Mouse (Mus musculus): ENCODE measurements around the gene Nagk.
A peak's percentile ranks its signal among the peaks of the same experiment; 100 is the strongest.

The Nagk gene

DNA sequence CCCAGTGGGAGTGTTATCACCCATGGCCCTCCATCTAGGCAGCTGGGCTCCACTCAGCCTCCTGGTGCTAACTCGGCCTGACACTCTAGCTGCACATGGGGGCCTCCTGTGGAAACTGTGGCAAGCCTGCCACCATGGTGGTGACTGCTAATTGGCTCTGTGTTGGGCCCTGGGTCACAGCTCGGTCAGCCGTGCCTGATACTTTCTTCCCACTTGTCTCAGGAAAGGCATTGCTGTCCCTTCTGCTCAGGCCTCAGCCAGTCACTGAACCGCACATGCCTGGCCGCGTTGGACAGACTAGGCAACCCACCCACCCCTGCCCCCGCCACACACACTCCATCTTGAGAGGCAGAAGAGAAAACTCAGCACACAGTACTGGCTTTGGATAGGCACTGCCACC lies 6.2 kb upstream of the Nagk start:
- no peak for TF ChIP-seq GATA4 (IDR thresholded peaks at IDR 0.05; ENCODE audit: insufficient replicate concordance, low read length)

DNA sequence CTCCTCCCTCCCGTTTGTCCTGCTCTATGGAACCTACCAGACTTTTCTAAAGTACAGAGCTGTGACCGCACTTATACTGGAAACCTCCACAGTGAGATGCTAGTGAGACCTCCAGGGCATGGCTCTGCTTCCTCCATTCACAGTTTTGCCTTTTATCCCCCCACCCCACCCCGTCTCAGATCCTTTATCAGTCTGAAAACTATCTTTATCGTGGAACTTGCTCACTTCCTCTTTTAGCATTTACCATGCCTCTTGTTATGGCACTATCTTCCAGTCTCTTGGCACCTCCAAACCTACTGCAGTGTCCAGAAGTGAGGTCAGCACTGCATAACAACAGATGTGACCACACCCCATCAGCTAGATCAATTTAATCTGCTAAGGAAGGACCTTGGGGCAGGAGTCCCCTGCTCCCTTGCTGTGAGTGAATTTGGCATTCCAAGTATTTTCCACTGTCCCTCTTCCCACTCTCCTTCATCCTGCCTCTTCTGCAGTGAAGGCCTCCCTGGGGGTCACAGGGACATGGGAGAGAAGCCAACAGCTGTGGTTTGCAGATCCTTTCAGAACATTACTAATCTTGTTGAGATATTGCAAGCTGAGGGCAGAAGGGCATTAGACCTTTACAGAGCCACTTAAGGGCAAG lies 3.4 kb upstream of the Nagk start:
- no peak for TF ChIP-seq GATA4 (IDR thresholded peaks at IDR 0.05; ENCODE audit: insufficient replicate concordance, low read length)

DNA sequence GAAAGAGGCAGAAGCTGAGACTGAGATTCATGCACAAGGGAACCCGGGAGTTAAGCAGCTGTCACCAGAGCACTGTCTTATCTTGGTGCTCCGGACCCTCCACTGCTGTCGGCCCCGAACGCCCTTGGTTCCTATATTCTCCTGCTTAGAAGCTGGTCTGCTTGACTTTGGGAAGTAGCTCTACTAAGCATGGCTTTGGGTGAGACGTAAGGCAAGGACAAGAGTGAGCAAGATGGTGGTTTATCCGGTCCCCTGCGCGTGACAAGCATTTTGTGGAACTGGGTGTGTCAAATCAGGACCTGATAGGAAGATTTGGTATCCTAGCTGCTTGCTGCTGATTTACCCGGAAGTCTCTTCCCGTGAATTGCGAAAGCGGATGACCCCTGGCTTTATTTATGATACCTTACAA lies 714 bp downstream of the Nagk start:
- TF ChIP-seq GATA4 (IDR thresholded peaks at IDR 0.05; ENCODE audit: insufficient replicate concordance, low read length) = peak; percentile 60; the same call in 1 of the 2 replicates

DNA sequence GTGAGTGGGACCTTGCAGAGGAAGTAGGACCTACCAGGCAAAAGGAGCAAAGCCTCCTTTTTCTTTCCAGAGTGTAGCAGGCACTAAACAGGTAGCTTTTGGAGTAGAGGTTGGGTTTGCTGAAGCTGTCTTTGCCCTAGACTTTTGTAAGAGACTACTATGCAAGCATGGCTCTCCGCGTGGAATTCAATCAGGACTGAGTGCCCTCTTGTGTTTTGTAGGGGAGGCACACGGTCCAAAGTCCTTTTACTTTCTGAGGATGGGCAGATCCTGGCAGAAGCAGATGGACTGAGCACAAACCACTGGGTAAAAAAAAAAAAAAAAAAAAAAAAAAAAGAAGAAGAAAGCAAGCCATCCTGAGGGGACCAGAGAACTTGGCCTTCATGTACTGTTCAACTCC lies 1.9 kb downstream of the Nagk start:
- no peak for TF ChIP-seq GATA4 (IDR thresholded peaks at IDR 0.05; ENCODE audit: insufficient replicate concordance, low read length)

DNA sequence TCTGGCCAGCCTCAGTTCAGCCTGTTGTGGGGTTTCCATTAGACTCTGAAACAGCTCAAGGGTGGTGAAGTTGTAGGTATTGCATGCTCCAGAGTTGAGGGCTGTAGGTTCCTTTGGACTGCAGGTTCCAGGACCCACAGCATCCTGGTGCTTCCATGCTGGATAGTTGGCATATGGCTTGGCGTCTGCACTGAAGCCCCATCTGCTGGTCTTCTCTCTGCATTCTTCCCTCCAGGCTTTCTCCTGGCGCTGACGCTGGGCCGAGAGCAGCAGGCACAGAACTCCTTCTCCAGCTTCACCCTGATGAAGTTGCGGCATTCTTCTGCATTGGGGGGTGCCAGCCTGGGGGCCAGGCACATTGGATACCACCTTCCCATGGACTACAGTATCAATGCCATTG lies 7.3 kb downstream of the Nagk start:
- no peak for TF ChIP-seq GATA4 (IDR thresholded peaks at IDR 0.05; ENCODE audit: insufficient replicate concordance, low read length)

DNA sequence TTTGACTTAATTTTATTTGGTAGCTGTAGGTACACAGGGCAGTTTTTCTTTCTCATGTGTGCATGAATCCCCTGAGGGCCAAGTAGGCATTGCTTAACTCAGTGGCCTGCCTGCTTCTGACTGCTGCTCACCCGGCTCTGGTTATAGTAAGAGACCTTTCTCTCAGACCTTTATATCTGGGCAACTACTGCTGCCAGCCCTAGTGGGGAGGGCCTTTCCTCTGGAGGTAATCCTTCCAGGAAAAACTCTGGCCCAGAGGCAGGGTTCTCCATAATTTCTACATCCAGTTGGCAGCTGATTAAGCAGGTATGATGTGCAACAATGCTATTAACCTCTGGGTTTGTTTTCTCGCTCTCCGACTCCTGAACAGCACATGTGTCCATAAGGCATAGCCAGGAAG lies 8.1 kb downstream of the Nagk start:
- no peak for TF ChIP-seq GATA4 (IDR thresholded peaks at IDR 0.05; ENCODE audit: insufficient replicate concordance, low read length)

DNA sequence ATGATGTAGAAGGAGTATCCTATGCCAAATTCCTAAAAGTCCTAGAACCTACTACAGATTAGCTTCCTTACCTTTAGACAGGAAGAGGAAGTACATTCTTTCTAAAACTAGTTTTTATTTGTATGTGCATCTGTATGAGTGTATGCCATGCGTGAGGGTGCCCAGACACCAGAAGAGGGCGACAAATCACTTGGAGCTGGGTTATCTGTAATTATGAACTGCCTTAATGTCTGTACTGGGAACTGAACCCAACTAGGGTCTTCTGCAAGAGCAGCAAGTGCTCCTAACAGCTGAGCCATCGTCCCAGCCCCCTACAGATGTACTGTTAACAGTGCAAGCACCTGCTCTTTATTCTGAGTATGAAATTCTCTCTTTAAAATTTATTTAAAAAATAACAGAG lies 21.0 kb downstream of the Nagk start:
- no peak for TF ChIP-seq GATA4 (IDR thresholded peaks at IDR 0.05; ENCODE audit: insufficient replicate concordance, low read length)

DNA sequence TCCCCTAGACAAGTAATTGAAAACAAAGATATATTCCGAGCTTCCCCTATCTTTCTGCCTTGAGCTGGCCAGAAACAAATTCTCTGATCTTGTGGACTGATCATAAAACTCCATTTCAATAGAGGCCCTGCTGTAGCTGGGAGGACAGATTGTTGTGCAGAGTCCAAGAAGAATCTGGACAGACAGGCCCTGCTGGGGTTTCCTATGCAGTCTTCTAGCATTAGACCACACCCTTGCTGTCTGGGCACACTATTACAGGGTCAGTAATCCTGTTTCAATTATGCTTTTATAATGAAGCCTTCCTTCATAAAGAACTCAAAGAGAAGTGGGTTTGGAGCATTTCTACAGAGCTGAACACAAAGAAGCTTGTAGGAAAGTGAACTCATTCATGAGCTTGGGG lies 24.2 kb downstream of the Nagk start:
- no peak for TF ChIP-seq GATA4 (IDR thresholded peaks at IDR 0.05; ENCODE audit: insufficient replicate concordance, low read length)

DNA sequence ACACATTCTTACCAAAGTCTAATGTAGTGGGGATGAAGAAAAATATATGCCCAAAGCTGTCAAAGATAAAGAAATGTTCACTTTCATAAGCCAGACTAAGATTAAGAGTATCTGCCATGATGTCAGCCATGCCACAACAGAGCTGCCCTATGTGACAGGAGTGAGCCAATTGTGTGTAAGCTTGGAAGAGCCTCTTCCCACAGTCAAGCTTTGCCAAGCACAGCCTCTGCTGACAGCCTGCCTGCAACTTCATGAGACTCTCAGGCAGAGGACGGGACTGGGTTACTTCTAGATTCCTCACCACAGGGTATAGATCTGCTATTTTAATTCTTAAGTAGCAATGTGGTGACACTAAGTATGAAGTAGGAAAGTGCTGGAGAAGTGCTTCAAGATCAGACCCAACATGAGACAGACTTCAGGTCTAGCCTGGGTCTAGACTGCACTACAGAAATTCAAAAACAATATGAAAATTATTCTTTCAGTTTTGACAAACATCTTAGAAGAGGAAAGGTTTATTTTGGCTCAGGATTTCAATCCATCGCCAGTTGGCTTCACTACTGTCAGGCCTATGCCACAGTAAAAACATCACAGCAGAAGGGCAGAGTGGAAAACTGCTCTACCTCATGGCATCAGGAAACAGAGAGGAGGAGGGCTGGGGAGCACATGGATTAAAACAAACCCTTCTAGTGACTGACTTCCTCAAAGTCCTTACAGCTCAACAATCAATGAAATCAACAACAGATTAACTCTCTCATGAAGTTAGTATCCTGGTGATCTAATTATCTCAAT lies 26.1 kb downstream of the Nagk start:
- no peak for TF ChIP-seq GATA4 (IDR thresholded peaks at IDR 0.05; ENCODE audit: insufficient replicate concordance, low read length)

DNA sequence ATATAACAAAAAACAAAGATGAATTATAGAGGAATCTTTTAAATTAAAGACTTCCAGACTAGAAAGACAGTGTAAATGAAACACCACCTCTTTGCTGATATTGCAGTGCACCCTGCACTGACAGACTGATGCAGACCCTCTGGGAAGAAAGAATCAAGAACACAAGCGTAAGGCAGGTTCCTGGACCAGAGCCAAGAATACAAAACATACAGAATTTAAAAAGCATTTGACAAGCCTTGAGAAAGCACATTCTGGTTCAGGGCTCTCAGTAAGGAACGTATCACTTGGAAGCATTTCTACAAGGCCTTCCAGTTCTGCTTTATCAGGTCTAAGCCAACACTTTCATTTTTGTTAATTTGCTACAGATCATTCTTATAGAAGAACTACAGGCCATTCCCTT lies 27.1 kb downstream of the Nagk start:
- no peak for TF ChIP-seq GATA4 (IDR thresholded peaks at IDR 0.05; ENCODE audit: insufficient replicate concordance, low read length)

DNA sequence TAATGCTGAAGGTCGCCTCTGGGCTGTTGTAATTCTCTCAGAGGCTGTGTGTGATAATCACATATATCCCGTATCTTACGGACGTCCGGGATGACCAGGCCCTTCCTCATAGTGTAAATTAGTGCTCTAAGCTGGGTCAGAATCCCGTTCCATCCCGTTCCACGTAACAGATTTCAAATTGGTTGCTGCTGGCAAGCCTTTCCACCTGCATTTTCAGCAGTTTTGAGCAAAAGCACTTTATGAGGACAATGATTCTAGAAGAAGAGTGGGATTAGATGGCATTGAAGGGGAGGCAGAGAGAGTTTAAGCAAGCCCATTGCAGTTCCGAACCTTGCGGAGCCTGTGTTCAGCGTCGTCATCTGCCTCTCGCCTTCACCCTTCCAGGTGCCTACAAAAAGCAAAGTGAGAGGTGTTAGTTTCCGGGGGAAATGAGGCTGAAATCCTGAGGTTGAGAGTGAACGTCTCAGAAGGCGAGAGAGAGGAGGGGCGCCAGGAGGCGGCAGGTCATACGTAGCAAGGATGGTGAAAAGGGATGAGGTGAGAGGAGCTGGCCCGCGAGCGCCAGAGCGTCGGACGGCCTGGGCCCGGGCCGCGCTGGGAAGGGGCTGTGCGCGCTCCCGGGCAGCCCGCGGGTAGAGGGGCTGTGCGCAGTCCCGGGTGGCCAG lies 36.3 kb downstream of the Nagk start:
- peak; percentile 73; the same call in 1 of the 2 replicates for TF ChIP-seq GATA4 (IDR thresholded peaks at IDR 0.05; ENCODE audit: insufficient replicate concordance, low read length)

DNA sequence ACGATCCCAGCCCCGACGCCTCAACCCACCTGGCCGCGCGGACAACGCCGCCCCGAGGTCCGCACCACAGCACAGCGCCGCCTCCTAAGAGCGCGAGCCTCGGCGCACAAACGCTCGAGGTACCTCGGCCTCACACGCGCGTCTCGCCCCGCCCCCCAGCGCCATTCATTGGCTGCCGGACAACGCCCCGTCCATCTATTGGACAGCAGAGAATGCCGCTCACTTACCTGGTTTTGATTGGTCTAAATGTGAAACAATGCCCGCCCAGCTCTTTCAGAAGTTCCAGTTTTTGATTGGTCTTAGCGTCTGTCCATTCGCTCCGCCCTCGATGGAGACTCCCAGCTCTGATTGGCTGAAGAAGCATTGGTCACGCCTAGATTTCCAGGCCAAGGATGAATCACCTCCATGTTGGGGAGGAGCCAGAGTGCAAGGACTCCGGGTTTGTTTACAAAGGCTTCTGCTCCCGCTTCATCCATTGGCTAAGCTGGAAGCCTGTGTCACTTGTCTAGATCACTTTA lies 36.9 kb downstream of the Nagk start, which contains the start of gene Paip2b:
Paip2b (minus strand) TSS at position 136 of the 518 bp plus-strand sequence.
- TF ChIP-seq GATA4 (IDR thresholded peaks at IDR 0.05; ENCODE audit: insufficient replicate concordance, low read length) = peak; percentile 5; the same call in 1 of the 2 replicates

DNA sequence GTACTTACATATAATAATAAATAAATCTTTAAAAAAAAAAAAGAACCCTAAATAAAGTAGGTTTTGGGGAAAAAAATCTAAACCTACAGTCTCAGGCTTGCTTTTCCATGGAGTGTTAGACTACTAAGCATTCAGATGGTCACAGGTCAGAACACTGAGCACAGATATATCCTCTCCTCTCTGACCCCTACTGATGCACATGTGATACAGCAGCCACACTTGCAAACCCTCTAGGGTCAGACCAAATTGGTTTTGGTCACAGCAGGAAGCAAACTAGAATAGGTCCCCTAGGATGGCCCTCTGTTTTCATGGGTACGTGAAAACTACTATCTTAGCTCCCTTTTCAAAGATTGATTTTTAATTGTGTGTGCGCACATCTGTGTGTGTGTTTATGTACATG lies 42.0 kb downstream of the Nagk start:
- TF ChIP-seq GATA4 (IDR thresholded peaks at IDR 0.05; ENCODE audit: insufficient replicate concordance, low read length) = no peak

DNA sequence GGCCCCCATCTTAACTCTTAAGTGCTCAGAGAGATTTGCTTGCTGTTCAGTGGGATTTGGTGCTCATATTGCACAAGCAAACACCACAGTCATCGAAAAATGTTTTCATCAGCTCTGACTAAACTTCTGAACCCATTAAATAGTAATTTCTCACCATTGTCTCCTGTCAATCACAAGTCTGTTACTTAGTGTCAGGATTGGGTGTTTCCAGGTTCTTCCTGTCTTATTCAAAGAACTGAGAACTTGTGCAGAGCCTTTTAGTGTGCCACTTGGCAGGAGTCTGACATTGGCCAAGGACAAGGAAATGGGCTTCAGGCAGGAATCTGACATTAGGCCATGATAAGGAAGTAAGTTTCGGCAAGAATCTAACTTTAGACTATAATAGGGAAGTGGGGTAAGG lies 43.3 kb downstream of the Nagk start:
- TF ChIP-seq GATA4 (IDR thresholded peaks at IDR 0.05; ENCODE audit: insufficient replicate concordance, low read length) = no peak

DNA sequence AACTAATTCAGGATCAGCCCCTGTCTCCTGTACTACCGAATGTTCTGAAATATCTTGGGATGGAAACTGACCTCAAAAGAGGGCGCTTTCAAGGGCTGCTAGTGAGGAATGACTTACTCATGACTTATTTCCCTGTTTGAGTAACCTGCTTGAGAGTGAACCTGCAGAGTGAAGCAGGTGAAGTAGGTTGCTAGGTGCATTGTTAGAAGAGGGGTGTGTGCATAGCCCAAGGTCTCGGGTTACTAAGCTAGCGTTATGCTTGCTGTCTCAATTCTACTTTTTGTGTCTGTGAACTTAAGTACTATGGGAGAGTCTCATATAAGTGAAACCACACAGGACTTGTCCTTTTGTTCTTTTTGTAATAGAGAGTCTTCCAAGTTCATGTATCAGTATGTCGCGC lies 45.3 kb downstream of the Nagk start:
- no peak for TF ChIP-seq GATA4 (IDR thresholded peaks at IDR 0.05; ENCODE audit: insufficient replicate concordance, low read length)

DNA sequence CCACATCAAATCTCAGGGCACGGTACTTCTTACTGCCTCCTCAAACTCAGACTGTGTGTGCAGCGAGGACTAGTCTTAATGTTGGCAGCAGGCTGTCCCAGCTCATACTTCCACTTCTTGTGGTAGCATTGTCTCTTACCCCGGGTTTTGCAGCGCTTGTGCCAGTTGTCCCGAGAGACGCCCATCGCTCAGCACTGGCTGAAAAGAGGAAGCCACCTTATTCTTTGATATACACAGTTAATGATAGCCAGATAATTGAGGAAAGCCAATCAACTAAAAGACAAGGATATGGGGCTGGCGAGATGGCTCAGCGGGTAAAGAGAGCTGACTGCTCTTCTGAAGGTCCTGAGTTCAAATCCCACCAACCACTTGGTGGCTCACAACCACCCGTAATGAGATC lies 50.1 kb downstream of the Nagk start:
- TF ChIP-seq GATA4 (IDR thresholded peaks at IDR 0.05; ENCODE audit: insufficient replicate concordance, low read length) = no peak
